Mouse (Mus musculus): Measurements from ENCODE around the gene Ssbp2. TPM values are rescaled to one million over a fixed set of nuclear protein-coding genes. Genes with fewer than 3 reads are reported as not detected.

Gene Ssbp2
- polyA plus RNA-seq, 1 experiment from 2014 or later: 191 TPM

GRCm38 (mm10) chr13:91462893-91463481, 2.9 kb downstream of the Ssbp2 start:
- Histone ChIP-seq H3K27ac (no peak overlapping the region), H3K9me3 (no peaks in the 10 kb centered on the region), H3K27me3 (no peaks in the 10 kb centered on the region), H3K36me3 (replicated peaks) (no peaks in the 10 kb centered on the region), H3K4me2 (peak overlapping the region; percentile 77), H3K4me1 (peaks cover 27% of the 10 kb centered on the region), H3K4me3 (replicated peaks) (peak overlapping the region; percentile 16; the same call in 1 of the 2 replicates), H3K9ac (0 out of 2 replicates have a peak overlapping the region, but pooled peaks have one; percentile 21)
- ATAC-seq (ENCODE audit: low FRiP score): no peak
- 14% methylated on average over 9 of the region's 9 CpGs for WGBS

GRCm38 (mm10) chr13:91465002-91465715, 5.1 kb downstream of the Ssbp2 start:
- H3K4me1 ChIP-seq: peaks cover 18% of the 10 kb centered on the region
- H3K4me2 ChIP-seq: no peak overlapping the region
- no peak for ATAC-seq (ENCODE audit: low FRiP score)
- no peak overlapping the region for H3K4me3 ChIP-seq (replicated peaks)
- WGBS: 88% methylated on average over 8 of the region's 8 CpGs
- H3K9me3 ChIP-seq: no peaks in the 10 kb centered on the region
- no peak overlapping the region for H3K27ac ChIP-seq
- no peaks in the 10 kb centered on the region for H3K27me3 ChIP-seq
- H3K9ac ChIP-seq: no peak overlapping the region
- H3K36me3 ChIP-seq (replicated peaks): no peaks in the 10 kb centered on the region

- Histone ChIP-seq H3K4me1 (peaks cover 9% of the 10 kb centered on the region), H3K4me3 (replicated peaks) (no peak overlapping the region), H3K4me2 (no peak overlapping the region), H3K36me3 (replicated peaks) (no peaks in the 10 kb centered on the region), H3K9ac (no peak overlapping the region), H3K9me3 (no peaks in the 10 kb centered on the region), H3K27ac (no peak overlapping the region), H3K27me3 (no peaks in the 10 kb centered on the region)
- WGBS: 51% methylated on average over 2 of the region's 2 CpGs
- no peak for ATAC-seq (ENCODE audit: low FRiP score)
These were observed 11.5 kb downstream of the Ssbp2 start for GRCm38 (mm10) chr13:91471566-91471965.

GRCm38 (mm10) chr13:91471980-91472379, 11.9 kb downstream of the Ssbp2 start:
- Histone ChIP-seq H3K4me1 (peaks cover 9% of the 10 kb centered on the region), H3K4me2 (no peak overlapping the region), H3K27me3 (no peaks in the 10 kb centered on the region), H3K4me3 (replicated peaks) (no peak overlapping the region), H3K36me3 (replicated peaks) (no peaks in the 10 kb centered on the region), H3K9ac (no peak overlapping the region), H3K27ac (no peak overlapping the region), H3K9me3 (no peaks in the 10 kb centered on the region)
- WGBS: 92% methylated on average over 2 of the region's 2 CpGs
- ATAC-seq (ENCODE audit: low FRiP score): no peak

GRCm38 (mm10) chr13:91473527-91473926, 13.4 kb downstream of the Ssbp2 start:
- Histone ChIP-seq H3K9me3 (no peaks in the 10 kb centered on the region), H3K9ac (no peak overlapping the region), H3K4me3 (replicated peaks) (no peak overlapping the region), H3K36me3 (replicated peaks) (no peaks in the 10 kb centered on the region), H3K4me2 (no peak overlapping the region), H3K27ac (no peak overlapping the region), H3K27me3 (no peaks in the 10 kb centered on the region), H3K4me1 (peaks cover 16% of the 10 kb centered on the region)
- no peak for ATAC-seq (ENCODE audit: low FRiP score)
- WGBS: 70% methylated on average over 6 of the region's 6 CpGs

- Histone ChIP-seq H3K36me3 (replicated peaks) (no peaks in the 10 kb centered on the region), H3K9me3 (no peaks in the 10 kb centered on the region), H3K4me2 (no peak overlapping the region), H3K4me3 (replicated peaks) (no peak overlapping the region), H3K9ac (no peak overlapping the region), H3K4me1 (peaks cover 16% of the 10 kb centered on the region), H3K27ac (no peak overlapping the region), H3K27me3 (no peaks in the 10 kb centered on the region)
- ATAC-seq (ENCODE audit: low FRiP score): no peak
- 66% methylated on average over 1 of the region's 1 CpGs for WGBS
These were observed 13.9 kb downstream of the Ssbp2 start for GRCm38 (mm10) chr13:91474027-91474426.

GRCm38 (mm10) chr13:91475888-91476287, 15.8 kb downstream of the Ssbp2 start:
- no peaks in the 10 kb centered on the region for H3K36me3 ChIP-seq (replicated peaks)
- no peak for ATAC-seq (ENCODE audit: low FRiP score)
- no peaks in the 10 kb centered on the region for H3K27me3 ChIP-seq
- H3K9ac ChIP-seq: no peak overlapping the region
- peaks cover 16% of the 10 kb centered on the region for H3K4me1 ChIP-seq
- no peak overlapping the region for H3K4me3 ChIP-seq (replicated peaks)
- no peaks in the 10 kb centered on the region for H3K9me3 ChIP-seq
- no peak overlapping the region for H3K27ac ChIP-seq
- H3K4me2 ChIP-seq: no peak overlapping the region

- no peak overlapping the region for H3K4me2 ChIP-seq
- no peak for ATAC-seq (ENCODE audit: low FRiP score)
- WGBS: 95% methylated on average over 1 of the region's 1 CpGs
- H3K27ac ChIP-seq: no peak overlapping the region
- H3K36me3 ChIP-seq (replicated peaks): no peaks in the 10 kb centered on the region
- peaks cover 13% of the 10 kb centered on the region for H3K4me1 ChIP-seq
- H3K4me3 ChIP-seq (replicated peaks): no peak overlapping the region
- H3K9ac ChIP-seq: no peak overlapping the region
- no peaks in the 10 kb centered on the region for H3K27me3 ChIP-seq
- no peaks in the 10 kb centered on the region for H3K9me3 ChIP-seq
These were observed 16.6 kb downstream of the Ssbp2 start for GRCm38 (mm10) chr13:91476596-91477100.

GRCm38 (mm10) chr13:91478011-91478410, 17.9 kb downstream of the Ssbp2 start:
- no peak for ATAC-seq (ENCODE audit: low FRiP score)
- H3K4me3 ChIP-seq (replicated peaks): no peak overlapping the region
- peaks cover 12% of the 10 kb centered on the region for H3K4me1 ChIP-seq
- no peaks in the 10 kb centered on the region for H3K9me3 ChIP-seq
- H3K27ac ChIP-seq: no peak overlapping the region
- no peak overlapping the region for H3K4me2 ChIP-seq
- H3K27me3 ChIP-seq: no peaks in the 10 kb centered on the region
- WGBS: 49% methylated on average over 3 of the region's 4 CpGs
- no peak overlapping the region for H3K9ac ChIP-seq
- H3K36me3 ChIP-seq (replicated peaks): no peaks in the 10 kb centered on the region

- H3K27ac ChIP-seq: no peak overlapping the region
- H3K9ac ChIP-seq: no peak overlapping the region
- H3K36me3 ChIP-seq (replicated peaks): no peaks in the 10 kb centered on the region
- no peak overlapping the region for H3K4me2 ChIP-seq
- no peaks in the 10 kb centered on the region for H3K27me3 ChIP-seq
- no peak for ATAC-seq (ENCODE audit: low FRiP score)
- H3K4me1 ChIP-seq: no peaks in the 10 kb centered on the region; the same call in 1 of the 2 replicates
- H3K9me3 ChIP-seq: no peaks in the 10 kb centered on the region
- no peak overlapping the region for H3K4me3 ChIP-seq (replicated peaks)
- WGBS: 81% methylated on average over 1 of the region's 1 CpGs
These were observed 24.2 kb downstream of the Ssbp2 start for GRCm38 (mm10) chr13:91484303-91484702.

- Histone ChIP-seq H3K9ac (no peak overlapping the region), H3K27me3 (no peaks in the 10 kb centered on the region), H3K9me3 (no peaks in the 10 kb centered on the region), H3K36me3 (replicated peaks) (peaks cover 5% of the 10 kb centered on the region; the same call in 1 of the 2 replicates), H3K4me1 (no peaks in the 10 kb centered on the region), H3K27ac (no peak overlapping the region), H3K4me2 (no peak overlapping the region), H3K4me3 (replicated peaks) (no peak overlapping the region)
- ATAC-seq (ENCODE audit: low FRiP score): no peak
- 97% methylated on average over 4 of the region's 4 CpGs for WGBS
These were observed 32.0 kb downstream of the Ssbp2 start for GRCm38 (mm10) chr13:91492133-91492532.

GRCm38 (mm10) chr13:91497055-91497454, 37.0 kb downstream of the Ssbp2 start:
- no peak for ATAC-seq (ENCODE audit: low FRiP score)
- Histone ChIP-seq H3K4me1 (peaks cover 4% of the 10 kb centered on the region; the same call in 1 of the 2 replicates), H3K4me2 (no peak overlapping the region), H3K27ac (no peak overlapping the region), H3K27me3 (no peaks in the 10 kb centered on the region), H3K9ac (no peak overlapping the region), H3K9me3 (0 out of 2 replicates have a peak, but pooled peaks cover 5% of the 10 kb centered on the region), H3K36me3 (replicated peaks) (peaks cover 12% of the 10 kb centered on the region), H3K4me3 (replicated peaks) (no peak overlapping the region)
- 90% methylated on average over 3 of the region's 3 CpGs for WGBS

- ATAC-seq (ENCODE audit: low FRiP score): no peak
- Histone ChIP-seq H3K27ac (no peak overlapping the region), H3K27me3 (no peaks in the 10 kb centered on the region), H3K9ac (no peak overlapping the region), H3K4me2 (no peak overlapping the region), H3K4me1 (peaks cover 4% of the 10 kb centered on the region; the same call in 1 of the 2 replicates), H3K4me3 (replicated peaks) (no peak overlapping the region), H3K36me3 (replicated peaks) (peaks cover 7% of the 10 kb centered on the region), H3K9me3 (0 out of 2 replicates have a peak, but pooled peaks cover 5% of the 10 kb centered on the region)
- WGBS: 94% methylated on average over 3 of the region's 3 CpGs
These were observed 41.7 kb downstream of the Ssbp2 start for GRCm38 (mm10) chr13:91501735-91502134.

Data from forebrain, embryonic 12.5 days (tissue).